Mouse (Mus musculus) CD4-positive, CD25-positive, alpha-beta regulatory T cell, adult 2 months (primary cell): Measurements from ENCODE around the gene Tmem235.

Experiments used
- DNase-seq: peaks from one replicate; pipeline ENCODE4 v3.0.0-alpha.2; 2012; ENCODE audit warnings: low read depth, low spot score

The Tmem235 gene

GRCm38 (mm10) chr11:117864805-117865204, 4.3 kb downstream of the Tmem235 start:
- no peak for DNase-seq

- DNase-seq, result no peak
These were observed 5.4 kb downstream of the Tmem235 start for GRCm38 (mm10) chr11:117865988-117866387.

DNA sequence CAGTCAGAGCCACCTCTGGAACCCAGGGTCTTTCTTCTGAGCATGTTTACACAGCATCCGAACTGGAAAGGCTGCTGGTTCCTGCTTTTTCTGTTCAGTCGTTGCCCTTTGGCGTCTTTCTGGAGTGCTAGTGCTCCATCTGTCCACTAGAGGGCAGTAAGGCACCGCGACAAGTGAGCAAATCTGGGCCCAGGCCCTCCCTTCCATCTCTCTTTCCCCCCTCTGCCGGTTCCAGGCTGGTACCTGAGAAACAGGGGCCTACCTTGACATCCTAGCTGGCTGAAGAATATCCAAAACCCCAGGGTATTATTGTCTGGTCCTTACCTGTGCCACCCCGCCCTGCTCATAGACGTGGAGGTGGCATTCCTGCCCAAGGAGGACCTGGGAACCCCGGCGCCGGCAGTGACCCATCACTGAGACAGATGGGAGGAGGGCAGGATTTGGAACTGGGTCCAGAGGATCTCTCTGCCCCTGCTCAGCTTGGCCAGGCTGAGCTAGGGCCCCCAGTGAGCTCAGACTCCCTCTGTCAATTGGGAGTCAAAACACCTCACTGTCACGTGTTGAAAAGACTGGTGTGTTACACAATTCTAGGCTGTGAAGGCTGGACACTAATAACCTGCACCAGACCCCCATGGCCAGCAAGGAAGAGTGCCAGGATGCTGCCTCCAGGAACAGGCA, 10.3 kb downstream of the Tmem235 start:
- peak; percentile 92 for DNase-seq

- no peak for DNase-seq
These were observed 10.8 kb downstream of the Tmem235 start for GRCm38 (mm10) chr11:117871376-117871775.

- DNase-seq, result peak; percentile 85
These were observed 11.5 kb downstream of the Tmem235 start for GRCm38 (mm10) chr11:117871911-117872584.

DNA sequence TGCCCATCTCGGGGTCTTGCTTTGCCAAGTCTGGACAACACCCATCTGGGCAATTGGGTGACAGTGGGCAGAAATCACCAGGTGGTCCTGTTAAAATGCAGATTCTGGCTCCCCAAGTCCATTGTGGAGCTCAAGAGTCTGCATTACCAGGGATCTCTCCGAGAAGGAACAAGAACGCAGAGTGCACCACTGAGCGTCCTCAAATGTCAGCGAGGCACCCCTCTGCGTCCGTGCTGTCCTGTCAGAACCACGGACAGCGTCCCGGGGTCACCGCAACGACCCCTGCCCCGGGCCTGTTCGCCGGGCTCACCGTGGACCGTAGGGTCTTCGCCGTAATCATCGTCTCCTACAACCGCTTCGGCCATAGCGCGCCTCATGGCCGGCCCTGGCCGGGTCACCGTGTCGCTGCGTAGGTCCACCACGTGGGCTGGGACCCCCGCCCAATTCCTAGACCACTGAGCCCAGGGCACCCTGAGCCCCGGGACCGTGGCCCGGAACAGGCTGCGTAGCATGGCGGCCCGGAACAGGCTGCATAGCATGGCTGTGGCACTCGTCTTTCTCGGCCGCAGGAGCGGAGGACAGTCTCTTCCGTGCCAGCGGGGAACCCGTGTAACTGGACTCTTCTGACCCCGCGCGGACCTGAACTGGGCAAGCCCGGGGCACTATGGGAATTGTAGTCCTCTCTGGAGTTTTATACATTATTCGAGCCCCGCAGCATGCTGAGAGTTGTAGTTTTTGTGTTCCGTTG, 12.5 kb downstream of the Tmem235 start, which contains the start of gene Tha1:
TSS of gene Tha1 (minus strand) at position 621 of the 748 bp plus-strand sequence.
- peak; percentile 57 for DNase-seq

- peak; percentile 65 for DNase-seq
These were observed 13.9 kb downstream of the Tmem235 start for GRCm38 (mm10) chr11:117874419-117874818.

DNA sequence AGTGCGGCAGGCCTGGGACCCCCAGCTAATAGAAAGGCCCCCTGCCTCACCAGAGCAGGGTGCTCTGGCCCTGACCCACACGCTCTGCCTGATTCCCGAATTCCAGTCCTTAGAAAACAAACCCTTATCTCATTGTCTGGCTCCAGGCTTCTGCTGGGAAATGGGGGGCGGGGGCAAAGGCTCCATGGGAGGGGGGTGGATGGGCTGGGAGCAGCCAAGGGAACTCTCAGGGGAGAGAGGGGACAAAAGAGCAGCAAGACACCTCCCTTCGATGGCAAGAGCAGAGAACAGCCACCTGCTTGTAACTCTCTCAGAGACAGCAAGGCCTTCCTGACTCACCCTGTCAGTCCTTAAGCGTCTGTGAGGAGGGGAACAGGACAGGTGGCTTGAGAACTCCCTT, 15.1 kb downstream of the Tmem235 start:
- no peak for DNase-seq

GRCm38 (mm10) chr11:117877917-117878745, 17.6 kb downstream of the Tmem235 start:
- peak; percentile 89 for DNase-seq

DNA sequence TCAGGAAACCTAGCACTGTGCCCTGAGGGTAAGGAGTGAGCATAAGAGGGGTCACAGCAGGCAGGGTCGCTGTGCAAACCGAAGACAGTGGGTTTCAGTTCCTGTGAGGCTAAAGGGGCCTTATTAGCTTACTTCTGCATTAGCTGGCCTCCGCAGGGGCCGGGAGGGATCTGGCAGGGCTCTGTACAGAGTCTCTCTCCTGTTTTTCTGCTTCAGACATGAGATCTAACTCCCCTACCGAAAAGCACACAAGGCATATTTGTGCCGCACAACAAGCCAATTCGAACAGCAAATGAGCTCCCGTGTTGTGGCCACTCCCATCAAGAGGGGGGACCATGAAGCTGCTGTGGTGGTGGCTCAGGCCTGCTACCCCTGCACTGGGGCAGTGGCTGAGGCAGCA, 18.3 kb downstream of the Tmem235 start:
- DNase-seq, result peak; percentile 35

GRCm38 (mm10) chr11:117879676-117880075, 19.1 kb downstream of the Tmem235 start:
- DNase-seq, result no peak

- no peak for DNase-seq
These were observed 19.9 kb downstream of the Tmem235 start for GRCm38 (mm10) chr11:117880336-117880976.

DNA sequence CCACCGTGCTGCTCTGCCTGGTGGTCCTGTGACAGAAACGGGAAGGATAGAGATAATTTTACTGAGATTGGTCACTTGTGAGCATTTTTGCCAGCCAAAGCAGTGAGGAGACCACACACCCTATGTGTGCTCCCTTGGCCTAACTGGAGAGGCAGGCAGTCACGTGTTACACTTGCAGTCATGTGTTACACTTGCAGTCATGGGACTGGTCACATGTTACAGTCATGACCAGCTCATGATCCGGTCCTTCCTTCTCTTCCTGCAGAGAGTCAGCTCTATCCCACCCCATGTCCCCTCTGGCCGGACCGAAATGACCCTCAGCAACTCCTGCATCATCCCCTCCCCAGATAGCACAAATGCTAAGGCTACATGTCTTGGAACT, 20.4 kb downstream of the Tmem235 start:
- no peak for DNase-seq

GRCm38 (mm10) chr11:117881787-117882186, 21.2 kb downstream of the Tmem235 start:
- DNase-seq, result peak; percentile 64

GRCm38 (mm10) chr11:117882208-117882607, 21.7 kb downstream of the Tmem235 start:
- DNase-seq, result no peak

- no peak for DNase-seq
These were observed 25.4 kb downstream of the Tmem235 start for GRCm38 (mm10) chr11:117886000-117886399.

GRCm38 (mm10) chr11:117888168-117888852, 27.8 kb downstream of the Tmem235 start:
- DNase-seq, result no peak

- DNase-seq, result no peak
These were observed 28.6 kb downstream of the Tmem235 start for GRCm38 (mm10) chr11:117888853-117889822.

DNA sequence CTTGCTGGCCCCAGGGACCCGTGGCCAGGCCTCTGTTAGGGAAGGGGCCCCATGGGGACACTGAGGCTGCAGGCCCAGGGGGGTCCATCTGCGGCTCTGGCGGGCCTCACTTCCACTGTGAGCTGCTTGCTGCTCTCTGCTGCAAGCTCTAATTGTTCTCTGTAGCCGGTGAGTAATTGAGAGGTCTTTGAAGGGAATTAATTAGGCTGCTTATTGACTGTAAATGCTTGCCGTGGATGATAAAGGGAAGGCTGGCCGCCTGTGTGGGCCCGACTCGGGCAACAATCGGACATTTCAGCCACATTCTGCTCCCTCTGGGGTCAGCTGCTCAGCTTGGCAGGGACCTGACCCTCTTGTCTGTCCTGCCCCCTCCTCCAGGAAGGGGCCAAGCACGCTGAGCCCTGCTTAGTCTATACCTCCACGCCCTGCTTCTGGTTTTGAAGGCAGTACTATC, 29.4 kb downstream of the Tmem235 start:
- DNase-seq, result no peak
